Mouse (Mus musculus): Measurements from ENCODE around the gene Kcnma1. TPM values are rescaled to one million over a fixed set of nuclear protein-coding genes. Genes with fewer than 3 reads are reported as not detected.

The Kcnma1 gene
- polyA plus RNA-seq, 1 experiment: 0.29 TPM

- H3K27ac ChIP-seq (ENCODE audit: insufficient read depth, low read length): no peak overlapping the region
- no peaks in the 10 kb centered on the region for H3K36me3 ChIP-seq (ENCODE audit: control insufficient read depth, insufficient read depth, low read length)
- TF ChIP-seq CTCF (IDR thresholded peaks at IDR 0.05; ENCODE audit: extremely low read depth, insufficient read depth, insufficient read length, insufficient replicate concordance) (no peak), POLR2A (IDR thresholded peaks at IDR 0.05; ENCODE audit: low read depth, low read length) (no peak)
- H3K27me3 ChIP-seq (ENCODE audit: control insufficient read depth, insufficient read depth, low read length): no peaks in the 10 kb centered on the region
- 72% methylated on average over 2 of the region's 2 CpGs for WGBS
- no peak overlapping the region for H3K4me3 ChIP-seq (ENCODE audit: extremely low read depth, insufficient read depth, insufficient read length)
- H3K4me1 ChIP-seq (ENCODE audit: control insufficient read depth, insufficient read depth, insufficient read length): no peaks in the 10 kb centered on the region
- no peak for DNase-seq (ENCODE audit: low read depth in 1 of 2, low spot score in 2 of 2)
These were observed 39.6 kb downstream of the Kcnma1 start for GRCm38 (mm10) chr14:23974685-23975084.

- WGBS: 80% methylated on average over 8 of the region's 8 CpGs
- no peaks in the 10 kb centered on the region for H3K4me1 ChIP-seq (ENCODE audit: control insufficient read depth, insufficient read depth, insufficient read length)
- no peak for DNase-seq (ENCODE audit: low read depth in 1 of 2, low spot score in 2 of 2)
These were observed 47.8 kb downstream of the Kcnma1 start for GRCm38 (mm10) chr14:23966471-23966870.

GRCm38 (mm10) chr14:23959061-23959460 lies 55.2 kb downstream of the Kcnma1 start:
- 83% methylated on average over 11 of the region's 11 CpGs for WGBS
- H3K27ac ChIP-seq (ENCODE audit: insufficient read depth, low read length): no peak overlapping the region

More at GRCm38 (mm10) chr14:23966471-23966870, 47.8 kb downstream of the Kcnma1 start:
- H3K36me3 ChIP-seq (ENCODE audit: control insufficient read depth, insufficient read depth, low read length): no peaks in the 10 kb centered on the region
- H3K27me3 ChIP-seq (ENCODE audit: control insufficient read depth, insufficient read depth, low read length): no peaks in the 10 kb centered on the region
- no peak overlapping the region for H3K27ac ChIP-seq (ENCODE audit: insufficient read depth, low read length)
- no peak overlapping the region for H3K4me3 ChIP-seq (ENCODE audit: extremely low read depth, insufficient read depth, insufficient read length)
- TF ChIP-seq CTCF (IDR thresholded peaks at IDR 0.05; ENCODE audit: extremely low read depth, insufficient read depth, insufficient read length, insufficient replicate concordance) (no peak), POLR2A (IDR thresholded peaks at IDR 0.05; ENCODE audit: low read depth, low read length) (no peak)

GRCm38 (mm10) chr14:23957270-23957669 lies 57.0 kb downstream of the Kcnma1 start:
- no peaks in the 10 kb centered on the region for H3K36me3 ChIP-seq (ENCODE audit: control insufficient read depth, insufficient read depth, low read length)
- H3K27ac ChIP-seq (ENCODE audit: insufficient read depth, low read length): no peak overlapping the region
- no peak overlapping the region for H3K4me3 ChIP-seq (ENCODE audit: extremely low read depth, insufficient read depth, insufficient read length)
- WGBS: 84% methylated on average over 4 of the region's 4 CpGs
- no peaks in the 10 kb centered on the region for H3K27me3 ChIP-seq (ENCODE audit: control insufficient read depth, insufficient read depth, low read length)
- DNase-seq (ENCODE audit: low read depth in 1 of 2, low spot score in 2 of 2): no peak
- TF ChIP-seq POLR2A (IDR thresholded peaks at IDR 0.05; ENCODE audit: low read depth, low read length) (no peak), CTCF (IDR thresholded peaks at IDR 0.05; ENCODE audit: extremely low read depth, insufficient read depth, insufficient read length, insufficient replicate concordance) (no peak)
- no peaks in the 10 kb centered on the region for H3K4me1 ChIP-seq (ENCODE audit: control insufficient read depth, insufficient read depth, insufficient read length)

More at GRCm38 (mm10) chr14:23959061-23959460, 55.2 kb downstream of the Kcnma1 start:
- no peak for DNase-seq (ENCODE audit: low read depth in 1 of 2, low spot score in 2 of 2)
- H3K4me1 ChIP-seq (ENCODE audit: control insufficient read depth, insufficient read depth, insufficient read length): no peaks in the 10 kb centered on the region
- H3K27me3 ChIP-seq (ENCODE audit: control insufficient read depth, insufficient read depth, low read length): no peaks in the 10 kb centered on the region
- no peak for TF ChIP-seq POLR2A (IDR thresholded peaks at IDR 0.05; ENCODE audit: low read depth, low read length)
- TF ChIP-seq CTCF (IDR thresholded peaks at IDR 0.05; ENCODE audit: extremely low read depth, insufficient read depth, insufficient read length, insufficient replicate concordance): no peak
- no peaks in the 10 kb centered on the region for H3K36me3 ChIP-seq (ENCODE audit: control insufficient read depth, insufficient read depth, low read length)
- no peak overlapping the region for H3K4me3 ChIP-seq (ENCODE audit: extremely low read depth, insufficient read depth, insufficient read length)

GRCm38 (mm10) chr14:23943876-23944275 lies 70.4 kb downstream of the Kcnma1 start:
- TF ChIP-seq POLR2A (IDR thresholded peaks at IDR 0.05; ENCODE audit: low read depth, low read length) (no peak), CTCF (IDR thresholded peaks at IDR 0.05; ENCODE audit: extremely low read depth, insufficient read depth, insufficient read length, insufficient replicate concordance) (no peak)
- H3K27me3 ChIP-seq (ENCODE audit: control insufficient read depth, insufficient read depth, low read length): no peaks in the 10 kb centered on the region
- no peak for DNase-seq (ENCODE audit: low read depth in 1 of 2, low spot score in 2 of 2)
- 84% methylated on average over 2 of the region's 2 CpGs for WGBS
- no peak overlapping the region for H3K4me3 ChIP-seq (ENCODE audit: extremely low read depth, insufficient read depth, insufficient read length)
- no peaks in the 10 kb centered on the region for H3K4me1 ChIP-seq (ENCODE audit: control insufficient read depth, insufficient read depth, insufficient read length)
- no peak overlapping the region for H3K27ac ChIP-seq (ENCODE audit: insufficient read depth, low read length)
- no peaks in the 10 kb centered on the region for H3K36me3 ChIP-seq (ENCODE audit: control insufficient read depth, insufficient read depth, low read length)

GRCm38 (mm10) chr14:23943152-23943551 lies 71.1 kb downstream of the Kcnma1 start:
- Histone ChIP-seq H3K27ac (ENCODE audit: insufficient read depth, low read length) (no peak overlapping the region), H3K36me3 (ENCODE audit: control insufficient read depth, insufficient read depth, low read length) (no peaks in the 10 kb centered on the region), H3K4me1 (ENCODE audit: control insufficient read depth, insufficient read depth, insufficient read length) (no peaks in the 10 kb centered on the region), H3K27me3 (ENCODE audit: control insufficient read depth, insufficient read depth, low read length) (no peaks in the 10 kb centered on the region), H3K4me3 (ENCODE audit: extremely low read depth, insufficient read depth, insufficient read length) (no peak overlapping the region)
- no peak for TF ChIP-seq POLR2A (IDR thresholded peaks at IDR 0.05; ENCODE audit: low read depth, low read length)
- TF ChIP-seq CTCF (IDR thresholded peaks at IDR 0.05; ENCODE audit: extremely low read depth, insufficient read depth, insufficient read length, insufficient replicate concordance): no peak
- 69% methylated on average over 5 of the region's 5 CpGs for WGBS
- no peak for DNase-seq (ENCODE audit: low read depth in 1 of 2, low spot score in 2 of 2)

GRCm38 (mm10) chr14:23942103-23942502 lies 72.2 kb downstream of the Kcnma1 start:
- Histone ChIP-seq H3K36me3 (ENCODE audit: control insufficient read depth, insufficient read depth, low read length) (no peaks in the 10 kb centered on the region), H3K27me3 (ENCODE audit: control insufficient read depth, insufficient read depth, low read length) (no peaks in the 10 kb centered on the region), H3K4me1 (ENCODE audit: control insufficient read depth, insufficient read depth, insufficient read length) (no peaks in the 10 kb centered on the region), H3K27ac (ENCODE audit: insufficient read depth, low read length) (no peak overlapping the region), H3K4me3 (ENCODE audit: extremely low read depth, insufficient read depth, insufficient read length) (no peak overlapping the region)
- DNase-seq (ENCODE audit: low read depth in 1 of 2, low spot score in 2 of 2): no peak
- no peak for TF ChIP-seq POLR2A (IDR thresholded peaks at IDR 0.05; ENCODE audit: low read depth, low read length)
- no peak for TF ChIP-seq CTCF (IDR thresholded peaks at IDR 0.05; ENCODE audit: extremely low read depth, insufficient read depth, insufficient read length, insufficient replicate concordance)
- WGBS: 84% methylated on average over 8 of the region's 8 CpGs
